Mouse (Mus musculus): ENCODE data around the gene Cox15. TPM values are rescaled to one million over a fixed set of nuclear protein-coding genes. Genes with fewer than 3 reads are reported as not detected.

The Cox15 gene
- polyA plus RNA-seq, 1 experiment from 2014 or later = 13.0 TPM

DNA sequence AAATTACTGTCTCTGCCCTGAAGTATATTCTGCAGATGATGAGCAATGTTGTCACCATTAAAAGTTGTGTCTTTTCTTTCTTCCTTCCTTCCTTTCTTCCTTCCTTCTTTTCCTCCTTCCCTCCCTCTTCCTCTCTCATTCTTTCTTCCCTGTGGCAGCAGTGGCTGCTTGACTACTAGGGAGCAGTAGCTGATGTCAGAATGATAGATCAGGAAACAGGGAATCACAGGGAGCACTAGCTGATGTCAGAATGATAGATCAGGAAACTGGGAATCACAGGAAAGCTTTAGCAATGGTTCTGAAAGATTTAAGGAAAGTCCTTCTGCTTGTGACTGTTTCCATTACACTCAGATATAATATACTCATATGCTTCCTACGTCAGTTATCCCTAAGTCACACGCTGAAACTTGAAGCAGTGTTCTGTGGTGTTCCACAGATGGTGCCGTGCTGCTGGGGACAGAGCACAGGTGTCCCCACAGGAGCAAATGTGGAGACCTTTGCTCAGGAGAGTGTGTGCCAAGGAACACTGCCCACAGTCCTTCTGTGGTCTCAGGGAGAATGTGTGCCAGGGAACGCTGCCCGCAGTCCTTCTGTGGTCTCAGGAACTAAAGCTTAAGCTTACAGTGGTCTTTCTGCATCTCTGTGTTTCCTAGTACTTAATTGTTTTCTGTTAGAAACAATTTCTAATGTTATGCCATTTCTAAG, 55.0 kb downstream of the Cox15 start:
- Histone ChIP-seq H3K4me3 (no peak overlapping the region), H3K4me2 (replicated peaks) (no peak overlapping the region), H3K27me3 (no peaks in the 10 kb centered on the region), H3K36me3 (peaks cover 11% of the 10 kb centered on the region; the same call in 1 of the 2 replicates), H3K27ac (replicated peaks) (no peak overlapping the region), H3K4me1 (peaks cover 11% of the 10 kb centered on the region), H3K9ac (replicated peaks) (no peak overlapping the region), H3K9me3 (no peaks in the 10 kb centered on the region)
- ATAC-seq (replicated peaks) = no peak
- WGBS = 90% methylated on average over 5 of the region's 5 CpGs

DNA sequence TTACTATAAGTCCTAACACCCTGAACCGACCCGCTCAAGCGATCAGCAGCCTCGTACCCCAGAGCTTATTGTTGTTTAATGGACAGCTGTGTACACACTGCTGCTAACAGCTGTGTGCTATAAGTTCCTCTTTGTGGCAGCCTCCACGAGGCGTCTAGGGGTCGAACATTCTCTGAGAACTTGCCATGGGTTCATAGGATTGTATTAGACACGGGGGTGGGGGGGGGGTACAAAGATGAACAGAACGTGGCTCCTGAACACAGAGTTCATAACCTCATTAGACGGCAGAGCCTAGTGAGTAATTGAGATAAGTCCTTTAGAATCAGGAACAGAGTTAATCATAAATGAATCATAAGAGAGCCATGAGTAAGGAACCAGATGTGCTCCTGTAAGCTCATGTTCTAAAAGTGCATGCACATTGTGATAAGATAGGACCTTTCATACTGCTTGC, 57.3 kb downstream of the Cox15 start:
- no peak overlapping the region for H3K4me2 ChIP-seq (replicated peaks)
- peaks cover 23% of the 10 kb centered on the region for H3K4me1 ChIP-seq
- no peak overlapping the region for H3K4me3 ChIP-seq
- H3K9ac ChIP-seq (replicated peaks) = no peak overlapping the region
- H3K9me3 ChIP-seq = no peaks in the 10 kb centered on the region
- H3K36me3 ChIP-seq = peaks cover 6% of the 10 kb centered on the region; the same call in 1 of the 2 replicates
- no peak overlapping the region for H3K27ac ChIP-seq (replicated peaks)
- 53% methylated on average over 10 of the region's 10 CpGs for WGBS
- no peaks in the 10 kb centered on the region for H3K27me3 ChIP-seq
- no peak for ATAC-seq (replicated peaks)

- Histone ChIP-seq H3K27me3 (no peaks in the 10 kb centered on the region), H3K4me2 (replicated peaks) (no peak overlapping the region), H3K27ac (replicated peaks) (no peak overlapping the region), H3K4me1 (peaks cover 28% of the 10 kb centered on the region), H3K9ac (replicated peaks) (no peak overlapping the region), H3K4me3 (no peak overlapping the region), H3K36me3 (0 out of 2 replicates have a peak, but pooled peaks cover 2% of the 10 kb centered on the region), H3K9me3 (no peaks in the 10 kb centered on the region)
- 56% methylated on average over 14 of the region's 14 CpGs for WGBS
- no peak for ATAC-seq (replicated peaks)
These were observed 60.0 kb downstream of the Cox15 start for GRCm38 (mm10) chr19:43692815-43693214.

- 0 out of 2 replicates have a peak, but pooled peaks cover 2% of the 10 kb centered on the region for H3K36me3 ChIP-seq
- H3K4me2 ChIP-seq (replicated peaks) = peak within 1 kb of the TSS; percentile 73
- peak within 1 kb of the TSS; percentile 75 for H3K9ac ChIP-seq (replicated peaks)
- no peaks in the 10 kb centered on the region for H3K9me3 ChIP-seq
- peak within 1 kb of the TSS; percentile 69 for H3K4me3 ChIP-seq
- peak; percentile 99 for ATAC-seq (replicated peaks)
- H3K27me3 ChIP-seq = no peaks in the 10 kb centered on the region
- H3K4me1 ChIP-seq = peaks cover 25% of the 10 kb centered on the region
- 0% methylated on average over 60 of the region's 60 CpGs for WGBS
- H3K27ac ChIP-seq (replicated peaks) = peak within 1 kb of the TSS; percentile 74
These were observed 63.2 kb downstream of the Cox15 start, which contains the start of gene Entpd7 for GRCm38 (mm10) chr19:43689419-43690246. Gene Entpd7, plus strand, starts transcription at chr19:43689672.

Other genes starting within 250 kb of the Cox15 start
- gene Got1, start 228.4 kb downstream of the Cox15 start, polyA plus RNA-seq (2015; fragmentation: Nextera tagmentation; extraction: Ambion mirVana) = 71.3 and 75.6 TPM in 2 replicates
- gene Nkx2-3, start 140.7 kb downstream of the Cox15 start, polyA plus RNA-seq (2015; fragmentation: Nextera tagmentation; extraction: Ambion mirVana) = 3.6 and 4.5 TPM in 2 replicates
- 17.8 and 18.7 TPM in 2 replicates for gene Slc25a28, start 78.1 kb downstream of the Cox15 start, polyA plus RNA-seq (2015; fragmentation: Nextera tagmentation; extraction: Ambion mirVana)
- 8.2 and 8.9 TPM in 2 replicates for gene Entpd7, start 63.3 kb downstream of the Cox15 start, polyA plus RNA-seq (2015; fragmentation: Nextera tagmentation; extraction: Ambion mirVana)
- gene Cutc, start within 50 bp of the Cox15 start, polyA plus RNA-seq (2015; fragmentation: Nextera tagmentation; extraction: Ambion mirVana) = 7.5 and 7.8 TPM in 2 replicates
- gene Abcc2, start 29.2 kb upstream of the Cox15 start, polyA plus RNA-seq (2015; fragmentation: Nextera tagmentation; extraction: Ambion mirVana) = 0.04 TPM in 1 of 2 replicates, not detected in the other
- 8.1 and 8.7 TPM in 2 replicates for gene Dnmbp, start 187.2 kb upstream of the Cox15 start, polyA plus RNA-seq (2015; fragmentation: Nextera tagmentation; extraction: Ambion mirVana)
- 0.36 and 0.38 TPM in 2 replicates for gene Cpn1, start 233.6 kb upstream of the Cox15 start, polyA plus RNA-seq (2015; fragmentation: Nextera tagmentation; extraction: Ambion mirVana)